In the genomic region with DNA sequence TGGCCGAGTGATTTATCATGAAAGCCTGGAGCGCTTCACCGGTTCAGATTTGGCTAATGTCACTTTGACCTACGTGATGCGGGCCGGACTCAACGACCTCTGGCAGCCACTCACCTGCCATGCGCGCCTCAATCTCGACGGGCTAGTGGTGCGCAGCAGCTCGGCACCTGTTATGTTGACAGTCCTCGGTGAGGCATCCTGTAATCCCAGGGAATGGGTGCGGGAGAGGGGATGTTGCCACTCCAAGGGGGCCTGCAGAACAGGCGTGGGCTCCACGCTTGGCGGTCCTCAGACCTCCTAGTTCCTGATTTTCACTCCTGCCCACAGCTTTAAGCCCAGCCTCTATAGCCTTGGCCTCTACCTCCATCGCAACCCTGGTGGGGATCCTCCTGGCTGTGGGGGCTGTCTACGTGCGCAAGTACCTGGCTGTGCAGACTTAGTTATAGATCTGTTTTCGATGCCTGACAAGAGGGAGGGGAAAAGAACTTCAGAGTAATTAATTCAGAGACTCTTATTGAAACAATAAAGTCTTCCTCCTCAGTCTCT, we compare ENCODE assay signal across 8 mouse cellular contexts. TPM values are rescaled to one million over a fixed set of nuclear protein-coding genes. Genes with fewer than 3 reads are reported as not detected.
DNase-seq lines count a peak whose midpoint lies in the region; ATAC-seq and TF ChIP-seq lines count a peak whose summit lies in the region.

No protein-coding gene starts in this region.

- H3K79me2 ChIP-seq in heart, adult 2 months (replicated peaks; ENCODE audit: control insufficient read depth, insufficient read depth, low read length) = no peaks in the 10 kb centered on the region

- no peak overlapping the region for H3K9ac ChIP-seq in heart, adult 2 months (ENCODE audit: low read depth, low read length)
- H3K9ac ChIP-seq in ES-Bruce4 (ENCODE audit: low read depth, poor library complexity, severe bottlenecking) = peak overlapping the region; percentile 23
- H3K9ac ChIP-seq in heart, embryonic 16.5 days (ENCODE audit: low read length) = peak overlapping the region; percentile 67; the same call in 1 of the 2 replicates
- H3K9ac ChIP-seq in liver, postnatal 0 days (replicated peaks) = peak overlapping the region; percentile 71

- H3K27me3 ChIP-seq in heart, adult 2 months (ENCODE audit: control insufficient read depth, insufficient read depth, low read length) = peaks cover 3% of the 10 kb centered on the region
- H3K27me3 ChIP-seq in ES-Bruce4 (ENCODE audit: control insufficient read depth, insufficient read depth, low read length, poor library complexity, severe bottlenecking) = no peaks in the 10 kb centered on the region; the same call in 1 of the 2 replicates
- H3K27me3 ChIP-seq in heart, embryonic 16.5 days (ENCODE audit: control insufficient read depth, insufficient read depth, low read length) = peaks cover 33% of the 10 kb centered on the region
- H3K27me3 ChIP-seq in liver, postnatal 0 days (ENCODE audit: insufficient read depth, low read length) = peaks cover 37% of the 10 kb centered on the region

- no peak for ATAC-seq in heart, embryonic 16.5 days (replicated peaks; ENCODE audit: extremely low read depth, insufficient read depth, low FRiP score)
- ATAC-seq in liver, postnatal 0 days = no peak

- H3K36me3 ChIP-seq in heart, adult 2 months (ENCODE audit: control insufficient read depth, insufficient read depth, low read length) = no peaks in the 10 kb centered on the region
- H3K36me3 ChIP-seq in ES-Bruce4 (ENCODE audit: control insufficient read depth, insufficient read depth, low read length, poor library complexity, severe bottlenecking) = peaks cover 3% of the 10 kb centered on the region; the same call in 1 of the 2 replicates
- no peaks in the 10 kb centered on the region for H3K36me3 ChIP-seq in heart, embryonic 16.5 days (ENCODE audit: control insufficient read depth, insufficient read depth)
- H3K36me3 ChIP-seq in liver, postnatal 0 days (replicated peaks; ENCODE audit: insufficient read depth, low read length) = peaks cover 26% of the 10 kb centered on the region

- no peak for TF ChIP-seq EP300 in heart, adult 2 months (IDR thresholded peaks at IDR 0.05; ENCODE audit: insufficient read depth, low read depth, low read length)
- TF ChIP-seq EP300 in ES-Bruce4 (IDR thresholded peaks at IDR 0.05; ENCODE audit: insufficient read depth, low read depth, low read length) = no peak
- TF ChIP-seq EP300 in liver, postnatal 0 days (IDR thresholded peaks at IDR 0.05; ENCODE audit: low read depth) = no peak

- WGBS in heart, adult 2 months = 31% methylated on average over 22 of the region's 22 CpGs
- 20% methylated on average over 22 of the region's 22 CpGs for WGBS in heart, embryonic 16.5 days
- 23% methylated on average over 22 of the region's 22 CpGs for WGBS in liver, postnatal 0 days (ENCODE audit: insufficient replicate concordance)

- no peaks in the 10 kb centered on the region for H3K9me3 ChIP-seq in ES-Bruce4 (replicated peaks; ENCODE audit: control insufficient read depth, insufficient read depth, low read length, poor library complexity, severe bottlenecking)
- no peaks in the 10 kb centered on the region for H3K9me3 ChIP-seq in heart, embryonic 16.5 days (replicated peaks; ENCODE audit: control insufficient read depth, low read length)
- H3K9me3 ChIP-seq in liver, postnatal 0 days (ENCODE audit: low read length) = no peaks in the 10 kb centered on the region

- no peak for TF ChIP-seq POLR2A in heart, adult 2 months (IDR thresholded peaks at IDR 0.05; ENCODE audit: insufficient read depth, low read depth, low read length)
- TF ChIP-seq POLR2A in ES-Bruce4 (IDR thresholded peaks at IDR 0.05; ENCODE audit: insufficient read depth, low read length) = no peak

- DNase-seq in heart, adult 2 months = no peak
- no peak for DNase-seq in heart, postnatal 10 days
- no peak for DNase-seq in liver, postnatal 0 days
- DNase-seq in natural killer cell, adult 2 months (ENCODE audit: low spot score in 2 of 2) = no peak
- no peak for DNase-seq in left cerebral cortex, postnatal 36 days (ENCODE audit: low spot score in 2 of 2)
- no peak for DNase-seq in left cerebral cortex, postnatal 4 days

- H3K27ac ChIP-seq in heart, adult 2 months = peak overlapping the region; percentile 32; the same call in 1 of the 2 replicates
- H3K27ac ChIP-seq in ES-Bruce4 (ENCODE audit: insufficient read depth, low read length) = no peak overlapping the region
- H3K27ac ChIP-seq in heart, embryonic 16.5 days (ENCODE audit: low read length) = no peak overlapping the region
- H3K27ac ChIP-seq in liver, postnatal 0 days (ENCODE audit: low read depth) = peak overlapping the region; percentile 87

- peaks cover 3% of the 10 kb centered on the region for H3K4me1 ChIP-seq in heart, adult 2 months (ENCODE audit: control insufficient read depth, insufficient read depth, low read length)
- peaks cover 9% of the 10 kb centered on the region for H3K4me1 ChIP-seq in ES-Bruce4 (ENCODE audit: control insufficient read depth, insufficient read depth, low read length)
- H3K4me1 ChIP-seq in heart, embryonic 16.5 days (ENCODE audit: control insufficient read depth, insufficient read depth, low read length) = peaks cover 42% of the 10 kb centered on the region
- peaks cover 57% of the 10 kb centered on the region for H3K4me1 ChIP-seq in liver, postnatal 0 days (ENCODE audit: insufficient read depth)

- TF ChIP-seq CTCF in heart, adult 2 months (IDR thresholded peaks at IDR 0.05) = no peak
- TF ChIP-seq CTCF in ES-Bruce4 (IDR thresholded peaks at IDR 0.05; ENCODE audit: low read depth, low read length) = no peak
- TF ChIP-seq CTCF in liver, postnatal 0 days (IDR thresholded peaks at IDR 0.05; ENCODE audit: low read depth) = no peak

- intact Hi-C loops in heart, adult 2 months (cut with DNase I) = loop anchor here (1.0 to 5.0 kb wide), 3 partner anchors 42 to 106 kb away; a partner anchor contains a TSS
- intact Hi-C loops in heart, postnatal 10 days (cut with DNase I) = loop anchor here (2.0 kb wide), 2 partner anchors 43 to 107 kb away; a partner anchor contains a TSS
- intact Hi-C loops in left cerebral cortex, postnatal 36 days (cut with DNase I) = loop anchor here (5.0 kb wide), 1 partner anchor 102 kb away; a partner anchor contains a TSS
- intact Hi-C loops in left cerebral cortex, postnatal 4 days (cut with DNase I) = loop anchor here (10.0 kb wide), 1 partner anchor 105 kb away; a partner anchor contains a TSS

- peak overlapping the region; percentile 45 for H3K4me3 ChIP-seq in heart, adult 2 months
- peak overlapping the region; percentile 44 for H3K4me3 ChIP-seq in ES-Bruce4 (ENCODE audit: low read depth, low read length)
- peak overlapping the region; percentile 62 for H3K4me3 ChIP-seq in heart, embryonic 16.5 days (ENCODE audit: low read length)
- peak overlapping the region; percentile 55 for H3K4me3 ChIP-seq in liver, postnatal 0 days (ENCODE audit: low read depth, low read length)

- peak overlapping the region; percentile 95 for H3K4me2 ChIP-seq in heart, embryonic 16.5 days (ENCODE audit: low read depth, low read length)
- H3K4me2 ChIP-seq in liver, postnatal 0 days (ENCODE audit: low read depth, low read length) = peak overlapping the region; percentile 98

RNA-seq across cellular contexts. Expression of a gene that starts 1.0 kb away (rescaled TPM):
- total RNA-seq in heart, adult 2 months (2021) = 1 to 10 TPM in 1 of 2 experiments, under 1 TPM in 1; 0.84 to 1.0 TPM
- polyA plus RNA-seq in heart, adult 2 months (2012; rRNA removed) = 0.70 and 1.4 TPM in 2 replicates
- total RNA-seq in heart, postnatal 10 days (2021) = under 1 TPM; 0.53 to 0.79 TPM
- 1.3 TPM in 1 of 2 replicates, not detected in the other for polyA plus RNA-seq in ES-Bruce4 (2011; ENCODE audit: insufficient read depth, insufficient read length, low read depth, missing spikeins)
- polyA plus RNA-seq in heart, embryonic 16.5 days (2015; fragmentation: Nextera tagmentation; extraction: Ambion mirVana) = 2.0 and 3.0 TPM in 2 replicates
- polyA plus RNA-seq in liver, postnatal 0 days (2015; fragmentation: Nextera tagmentation; extraction: Ambion mirVana) = 57.7 and 58.5 TPM in 2 replicates
- 1 to 10 TPM; 1.2 to 1.3 TPM for total RNA-seq in left cerebral cortex, postnatal 36 days (2021)
- total RNA-seq in left cerebral cortex, postnatal 4 days (2021) = not detected

RNA-seq across cellular contexts. Expression of a gene that starts 1.7 kb away (rescaled TPM):
- not detected for total RNA-seq in heart, adult 2 months (2021)
- 0.06 and 0.08 TPM in 2 replicates for polyA plus RNA-seq in heart, adult 2 months (2012; rRNA removed)
- total RNA-seq in heart, postnatal 10 days (2021) = under 1 TPM; 0.10 to 0.12 TPM
- polyA plus RNA-seq in ES-Bruce4 (2011; ENCODE audit: insufficient read depth, insufficient read length, low read depth, missing spikeins) = 0.94 and 1.3 TPM in 2 replicates
- 0.08 TPM in 1 of 2 replicates, not detected in the other for polyA plus RNA-seq in heart, embryonic 16.5 days (2015; fragmentation: Nextera tagmentation; extraction: Ambion mirVana)
- polyA plus RNA-seq in liver, postnatal 0 days (2015; fragmentation: Nextera tagmentation; extraction: Ambion mirVana) = 0.05 and 0.08 TPM in 2 replicates
- total RNA-seq in left cerebral cortex, postnatal 36 days (2021) = 100 to 1,000 TPM; 235 to 249 TPM
- total RNA-seq in left cerebral cortex, postnatal 4 days (2021) = 10 to 100 TPM; 28.1 to 41.3 TPM

RNA-seq across cellular contexts. Expression of a gene that starts 14.3 kb away (rescaled TPM):
- total RNA-seq in heart, adult 2 months (2021) = 1 to 10 TPM; 7.6 to 9.2 TPM
- polyA plus RNA-seq in heart, adult 2 months (2012; rRNA removed) = 12.4 and 15.3 TPM in 2 replicates
- total RNA-seq in heart, postnatal 10 days (2021) = 1 to 10 TPM; 8.9 to 9.5 TPM
- polyA plus RNA-seq in ES-Bruce4 (2011; ENCODE audit: insufficient read depth, insufficient read length, low read depth, missing spikeins) = 24.9 and 25.7 TPM in 2 replicates
- polyA plus RNA-seq in heart, embryonic 16.5 days (2015; fragmentation: Nextera tagmentation; extraction: Ambion mirVana) = 23.8 and 29.6 TPM in 2 replicates
- 12.7 and 13.6 TPM in 2 replicates for polyA plus RNA-seq in liver, postnatal 0 days (2015; fragmentation: Nextera tagmentation; extraction: Ambion mirVana)
- total RNA-seq in left cerebral cortex, postnatal 36 days (2021) = 1 to 10 TPM; 2.4 to 3.2 TPM
- 1 to 10 TPM; 2.5 to 2.8 TPM for total RNA-seq in left cerebral cortex, postnatal 4 days (2021)

RNA-seq across cellular contexts. Expression of a gene that starts 27.6 kb away (rescaled TPM):
- 100 to 1,000 TPM; 124 to 130 TPM for total RNA-seq in heart, adult 2 months (2021)
- polyA plus RNA-seq in heart, adult 2 months (2012; rRNA removed) = 173 and 226 TPM in 2 replicates
- 100 to 1,000 TPM; 103 to 104 TPM for total RNA-seq in heart, postnatal 10 days (2021)
- polyA plus RNA-seq in ES-Bruce4 (2011; ENCODE audit: insufficient read depth, insufficient read length, low read depth, missing spikeins) = 45.1 and 50.9 TPM in 2 replicates
- polyA plus RNA-seq in heart, embryonic 16.5 days (2015; fragmentation: Nextera tagmentation; extraction: Ambion mirVana) = 170 and 173 TPM in 2 replicates
- polyA plus RNA-seq in liver, postnatal 0 days (2015; fragmentation: Nextera tagmentation; extraction: Ambion mirVana) = 54.6 and 55.0 TPM in 2 replicates
- 10 to 100 TPM; 59.6 to 62.5 TPM for total RNA-seq in left cerebral cortex, postnatal 36 days (2021)
- 10 to 100 TPM; 45.2 to 49.3 TPM for total RNA-seq in left cerebral cortex, postnatal 4 days (2021)

RNA-seq across cellular contexts. Expression of a gene that starts 36.8 kb away (rescaled TPM):
- total RNA-seq in heart, adult 2 months (2021) = not detected
- not detected in 2 replicates for polyA plus RNA-seq in heart, adult 2 months (2012; rRNA removed)
- not detected for total RNA-seq in heart, postnatal 10 days (2021)
- polyA plus RNA-seq in ES-Bruce4 (2011; ENCODE audit: insufficient read depth, insufficient read length, low read depth, missing spikeins) = 2.5 TPM in 1 of 2 replicates, not detected in the other
- 0.72 and 0.77 TPM in 2 replicates for polyA plus RNA-seq in heart, embryonic 16.5 days (2015; fragmentation: Nextera tagmentation; extraction: Ambion mirVana)
- polyA plus RNA-seq in liver, postnatal 0 days (2015; fragmentation: Nextera tagmentation; extraction: Ambion mirVana) = 0.51 TPM in 1 of 2 replicates, not detected in the other
- total RNA-seq in left cerebral cortex, postnatal 36 days (2021) = not detected
- not detected for total RNA-seq in left cerebral cortex, postnatal 4 days (2021)

Comparison
In these comparisons a context has a peak if more than half of its experiments do, and no peak if none do; other contexts are left out.
1. H3K27ac ChIP-seq: peak in heart, adult 2 months (single experiment) and liver, postnatal 0 days (single experiment); none in ES-Bruce4 (single experiment) and heart, embryonic 16.5 days (single experiment).
2. RNA of a gene that starts 1.7 kb away (total RNA-seq): 235 to 249 TPM in left cerebral cortex, postnatal 36 days and 28.1 to 41.3 TPM in left cerebral cortex, postnatal 4 days; 0.10 to 0.12 TPM in heart, postnatal 10 days and not detected in heart, adult 2 months; every median in the first group is over 10 times any median in the second.
3. Peak in every context shown above with its lines, with median percentiles within 50 percentile points of each other: H3K4me3 ChIP-seq.